Mouse (Mus musculus) E14TG2a.4 (cell line): ENCODE measurements around the gene Pcdh8.

Experiments
- CTCF ChIP-seq: conservative IDR thresholded peaks from 2 replicates; pipeline ENCODE4 v1.5.1; 2014; ENCODE audit warnings: low read length
- NANOG ChIP-seq: IDR thresholded peaks from 2 replicates; pipeline ENCODE4 v1.6.1; 2014; ENCODE audit warnings: borderline replicate concordance, low read length, mixed read lengths

DNA sequence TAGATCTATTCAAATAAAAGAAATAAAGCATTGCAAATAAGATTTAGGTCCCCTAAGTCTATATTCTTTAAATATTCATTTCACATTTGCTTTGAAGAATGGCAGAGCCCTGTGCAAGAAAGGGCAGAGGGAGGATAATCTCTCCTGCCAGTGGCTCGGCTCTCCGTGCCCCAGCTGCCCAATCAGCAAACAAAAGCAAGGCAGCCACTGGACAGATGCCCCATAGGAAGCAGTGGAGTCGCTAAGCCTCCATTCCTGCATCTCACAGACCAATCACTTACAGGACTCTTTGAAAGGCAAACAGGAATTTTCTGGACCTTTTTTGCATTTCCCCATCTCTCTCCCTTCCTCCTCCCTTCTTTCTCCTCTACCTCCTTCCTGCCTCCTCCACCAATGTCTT, 17.0 kb downstream of the Pcdh8 start:
- TF ChIP-seq CTCF, result no peak
- TF ChIP-seq NANOG, result no peak
